Mouse (Mus musculus): ENCODE measurements around the gene BC028528.

DNA sequence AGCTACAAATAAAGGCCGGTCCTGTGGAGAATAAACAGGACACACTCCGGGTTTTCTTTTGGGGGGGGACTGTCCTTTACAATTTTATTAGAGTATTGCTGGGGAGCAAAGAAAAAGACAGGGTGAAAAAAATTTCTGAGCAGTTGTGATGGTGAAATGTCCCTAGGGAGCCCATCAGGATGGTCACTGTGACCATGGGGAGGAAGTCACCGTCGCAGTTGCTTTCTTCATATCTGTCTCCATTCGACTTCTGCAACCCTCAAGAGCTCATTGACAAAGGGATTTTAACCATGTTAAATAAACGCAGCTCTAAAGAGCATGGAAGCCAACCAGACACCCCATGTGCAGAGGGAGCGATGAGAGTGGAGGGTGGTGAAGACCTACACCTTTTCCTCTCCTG, 25.0 kb upstream of the BC028528 start:
- TF ChIP-seq CTCF (IDR thresholded peaks at IDR 0.05) (no peak), POLR2A (IDR thresholded peaks at IDR 0.05; ENCODE audit: insufficient read depth, low read depth, low read length) (no peak)
